Mouse (Mus musculus) cerebellum, adult 2 months (tissue): ENCODE data around the gene Trnp1.

Source experiments
- CTCF ChIP-seq: fragments of 200-500 bp; IDR thresholded peaks from 2 replicates; pipeline ENCODE4 v1.5.1; 2011; ENCODE audit warnings: low read depth, mild to moderate bottlenecking, control low read depth, low read length, moderate library complexity, borderline replicate concordance; ENCODE audit not compliant: insufficient read depth
- POLR2A ChIP-seq: fragments of 200-500 bp; IDR thresholded peaks from 2 replicates; pipeline ENCODE4 v1.6.1; 2011; ENCODE audit warnings: low read length, control low read depth, borderline replicate concordance; ENCODE audit not compliant: insufficient read depth

- TF ChIP-seq CTCF (no peak), POLR2A (peak; percentile 44; the same call in 1 of the 2 replicates)
Measured at GRCm38 (mm10) chr4:133496738-133497445, 1.5 kb downstream of the Trnp1 start.
